Mouse (Mus musculus) ES-E14 (cell line): ENCODE measurements at regions not wholly inside any gene's neighbourhood (a gene's known extent, or its start where the extent isn't known, plus 50 kb on each side); places are given as distances from the start of the nearest gene placed in this dataset.

Source experiments
- HCFC1 ChIP-seq: IDR thresholded peaks from 2 replicates; pipeline ENCODE4 v1.6.1; 2012; ENCODE audit warnings: low read length, inconsistent platforms, borderline replicate concordance; ENCODE audit not compliant: insufficient read depth
- MAFK ChIP-seq: IDR thresholded peaks from 2 replicates; pipeline ENCODE4 v1.6.1; 2014; ENCODE audit warnings: mild to moderate bottlenecking, low read depth, low read length, inconsistent platforms; ENCODE audit not compliant: insufficient read depth

DNA sequence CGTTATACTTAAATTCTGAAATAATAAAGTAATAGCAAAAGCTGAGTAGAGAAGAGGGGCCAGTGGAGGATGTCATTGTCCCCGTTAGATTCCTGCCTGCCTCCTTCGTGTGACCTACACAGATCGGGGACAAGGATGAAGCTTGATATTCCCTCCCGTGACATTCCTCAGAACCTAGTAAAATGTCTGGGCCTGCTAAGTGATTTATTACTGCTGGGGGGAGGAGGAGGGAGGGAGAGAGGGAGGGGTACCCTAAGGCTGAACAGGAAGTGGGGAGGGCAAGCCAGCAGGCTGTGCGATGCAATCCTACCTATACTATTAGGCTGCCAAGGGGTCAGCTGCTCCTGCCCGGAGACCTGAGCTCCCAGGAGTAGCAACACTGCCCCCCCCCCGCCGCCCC is 64.9 kb upstream of the Csf3r start:
- TF ChIP-seq HCFC1 (no peak), MAFK (no peak)
